Mouse (Mus musculus) spleen, adult 2 months (tissue): ENCODE data around the gene Olfr786.

Experiments
- CTCF ChIP-seq: fragments of 200-500 bp; IDR thresholded peaks from 2 replicates; pipeline ENCODE4 v1.5.1; 2011; ENCODE audit warnings: mild to moderate bottlenecking, inconsistent platforms; ENCODE audit not compliant: insufficient read depth, insufficient read length, insufficient replicate concordance; ENCODE audit errors: extremely low read depth
- POLR2A ChIP-seq: fragments of 200-500 bp; IDR thresholded peaks from 2 replicates; pipeline ENCODE4 v1.6.1; 2011; ENCODE audit warnings: low read depth, low read length, inconsistent platforms

GRCm38 (mm10) chr10:129461562-129461961, 34.5 kb downstream of the Olfr786 start, which contains the start of gene Olfr787:
- TF ChIP-seq POLR2A (no peak), CTCF (no peak)
